In genomic region chr1:82358871-82359647, GRCm38 (mm10) we compare ENCODE assay signal across 9 mouse cellular contexts. TPM values are rescaled to one million over a fixed set of nuclear protein-coding genes. Genes with fewer than 3 reads are reported as not detected.
DNase-seq lines count a peak whose midpoint lies in the region; ATAC-seq lines count a peak whose summit lies in the region.
"Had no signal": no experiment of that assay in that cellular context is flagged by ENCODE, and none has a peak within 500 bp of the region (broad histone marks: within the 10 kb centered on the region; RNA-seq: fewer than 3 reads in every experiment).

No protein-coding gene starts in this region.

- H3K27ac ChIP-seq in lung, embryonic 15.5 days = no peak overlapping the region
- no peak overlapping the region for H3K27ac ChIP-seq in forebrain, embryonic 15.5 days (replicated peaks)
- H3K27ac ChIP-seq in hindbrain, embryonic 13.5 days = no peak overlapping the region
- peak overlapping the region; percentile 18; the same call in 1 of the 2 replicates for H3K27ac ChIP-seq in stomach, embryonic 16.5 days (ENCODE audit: low read length)

- H3K27me3 ChIP-seq in lung, embryonic 15.5 days = no peaks in the 10 kb centered on the region
- H3K27me3 ChIP-seq in forebrain, embryonic 15.5 days = no peaks in the 10 kb centered on the region
- H3K27me3 ChIP-seq in hindbrain, embryonic 13.5 days = no peaks in the 10 kb centered on the region
- H3K27me3 ChIP-seq in stomach, embryonic 16.5 days (ENCODE audit: control insufficient read depth, insufficient read depth, low read length) = no peaks in the 10 kb centered on the region
- H3K27me3 ChIP-seq: megakaryocyte, embryonic 14.5 days had no signal

- no peaks in the 10 kb centered on the region for H3K36me3 ChIP-seq in lung, embryonic 15.5 days
- no peaks in the 10 kb centered on the region for H3K36me3 ChIP-seq in forebrain, embryonic 15.5 days
- H3K36me3 ChIP-seq in hindbrain, embryonic 13.5 days = no peaks in the 10 kb centered on the region
- H3K36me3 ChIP-seq in stomach, embryonic 16.5 days (ENCODE audit: control insufficient read depth, insufficient read depth, low read length) = no peaks in the 10 kb centered on the region

- H3K4me1 ChIP-seq in lung, embryonic 15.5 days = peaks cover 10% of the 10 kb centered on the region; the same call in 1 of the 2 replicates
- H3K4me1 ChIP-seq in forebrain, embryonic 15.5 days = 0 out of 2 replicates have a peak, but pooled peaks cover 5% of the 10 kb centered on the region
- H3K4me1 ChIP-seq in hindbrain, embryonic 13.5 days (replicated peaks) = peaks cover 15% of the 10 kb centered on the region
- H3K4me1 ChIP-seq in stomach, embryonic 16.5 days (ENCODE audit: control insufficient read depth, insufficient read depth, low read length) = peaks cover 8% of the 10 kb centered on the region; the same call in 1 of the 2 replicates

- no peaks in the 10 kb centered on the region for H3K9me3 ChIP-seq in lung, embryonic 15.5 days
- no peaks in the 10 kb centered on the region for H3K9me3 ChIP-seq in forebrain, embryonic 15.5 days
- H3K9me3 ChIP-seq in hindbrain, embryonic 13.5 days = no peaks in the 10 kb centered on the region
- no peaks in the 10 kb centered on the region for H3K9me3 ChIP-seq in stomach, embryonic 16.5 days (replicated peaks; ENCODE audit: control insufficient read depth, low read length)

- no peak overlapping the region for H3K9ac ChIP-seq in lung, embryonic 15.5 days
- H3K9ac ChIP-seq in forebrain, embryonic 15.5 days (replicated peaks) = no peak overlapping the region
- H3K9ac ChIP-seq in hindbrain, embryonic 13.5 days = no peak overlapping the region
- peak overlapping the region; percentile 35 for H3K9ac ChIP-seq in stomach, embryonic 16.5 days (ENCODE audit: low read length)

- no peak for DNase-seq in lung, postnatal 10 days
- DNase-seq in left cerebral cortex, postnatal 4 days = peak; percentile 6
- DNase-seq in Muller cell, postnatal 12 days (ENCODE audit: inconsistent ontology term) = no peak
- DNase-seq in cerebellum, adult 11 months = no peak

- 47% methylated on average over 20 of the region's 20 CpGs for WGBS in lung, embryonic 15.5 days
- WGBS in forebrain, embryonic 15.5 days = 63% methylated on average over 20 of the region's 20 CpGs
- WGBS in hindbrain, embryonic 13.5 days = 48% methylated on average over 20 of the region's 20 CpGs
- WGBS in stomach, embryonic 16.5 days = 55% methylated on average over 20 of the region's 20 CpGs

- intact Hi-C loops in left cerebral cortex, postnatal 4 days (cut with DNase I) = no loop called here

- H3K4me2 ChIP-seq in lung, embryonic 15.5 days = peak overlapping the region; percentile 27; the same call in 1 of the 2 replicates
- no peak overlapping the region; the same call in 1 of the 2 replicates for H3K4me2 ChIP-seq in forebrain, embryonic 15.5 days (replicated peaks)
- H3K4me2 ChIP-seq in hindbrain, embryonic 13.5 days = peak overlapping the region; percentile 40
- H3K4me2 ChIP-seq in stomach, embryonic 16.5 days (ENCODE audit: low read depth, low read length) = peak overlapping the region; percentile 39

- ATAC-seq in lung, embryonic 15.5 days (ENCODE audit: borderline replicate concordance, extremely low read depth, low FRiP score, low TSS enrichment) = no peak
- ATAC-seq in forebrain, embryonic 15.5 days (replicated peaks) = peak; percentile 71
- ATAC-seq in hindbrain, embryonic 13.5 days (ENCODE audit: low FRiP score) = peak; percentile 58; the same call in 1 of the 2 replicates
- no peak for ATAC-seq in stomach, embryonic 16.5 days (ENCODE audit: insufficient read depth, low FRiP score)

- H3K4me3 ChIP-seq in lung, embryonic 15.5 days = peak overlapping the region; percentile 9; the same call in 1 of the 2 replicates
- H3K4me3 ChIP-seq in forebrain, embryonic 15.5 days = no peak overlapping the region
- no peak overlapping the region for H3K4me3 ChIP-seq in hindbrain, embryonic 13.5 days
- H3K4me3 ChIP-seq in stomach, embryonic 16.5 days (replicated peaks; ENCODE audit: low read length) = peak overlapping the region; percentile 14; the same call in 1 of the 2 replicates
- H3K4me3 ChIP-seq: megakaryocyte, embryonic 14.5 days had no signal

RNA-seq across cellular contexts. Expression of gene Rhbdd1, which starts 42.8 kb away (rescaled TPM):
- polyA plus RNA-seq in lung, embryonic 15.5 days (2015; fragmentation: Nextera tagmentation; extraction: Ambion mirVana) = 10.6 and 11.7 TPM in 2 replicates
- polyA plus RNA-seq in forebrain, embryonic 15.5 days (2015; fragmentation: Nextera tagmentation; extraction: Ambion mirVana) = 5.0 TPM in 2 replicates
- polyA plus RNA-seq in hindbrain, embryonic 13.5 days (2015; fragmentation: Nextera tagmentation; extraction: Ambion mirVana) = 4.3 and 5.4 TPM in 2 replicates
- total RNA-seq in left cerebral cortex, postnatal 4 days (2021) = 1 to 10 TPM; 3.7 to 3.8 TPM
- 12.1 and 12.9 TPM in 2 replicates for polyA plus RNA-seq in stomach, embryonic 16.5 days (2015; fragmentation: Nextera tagmentation; extraction: Ambion mirVana)

Comparison
In these comparisons a context has a peak if more than half of its experiments do, and no peak if none do; other contexts are left out.
1. ATAC-seq: peak in forebrain, embryonic 15.5 days (single experiment) and hindbrain, embryonic 13.5 days (single experiment); none in lung, embryonic 15.5 days (single experiment) and stomach, embryonic 16.5 days (single experiment).
2. H3K4me3 ChIP-seq: peak in lung, embryonic 15.5 days (single experiment) and stomach, embryonic 16.5 days (single experiment); none in forebrain, embryonic 15.5 days (single experiment) and hindbrain, embryonic 13.5 days (single experiment).